Mouse (Mus musculus) lung, adult 10 weeks (tissue): ENCODE data around the gene Rps5. TPM values are rescaled to one million over a fixed set of nuclear protein-coding genes. Genes with fewer than 3 reads are reported as not detected.

Experiments used
- polyA plus RNA-seq: library from polyadenylated mRNA; stranded (reverse); fragments of 350-450 nt; fragmentation: Illumina TruSeq; extraction: RNeasy Lipid Tissue Mini Kit (QIAGEN cat#74804); gene quantifications from one replicate; pipeline ENCODE4 v1.2.3, GENCODE M21; 2014; ENCODE audit warnings: low read depth, low replicate concordance; ENCODE audit not compliant: insufficient read depth

The Rps5 gene
- 1,656 TPM for polyA plus RNA-seq

DNA sequence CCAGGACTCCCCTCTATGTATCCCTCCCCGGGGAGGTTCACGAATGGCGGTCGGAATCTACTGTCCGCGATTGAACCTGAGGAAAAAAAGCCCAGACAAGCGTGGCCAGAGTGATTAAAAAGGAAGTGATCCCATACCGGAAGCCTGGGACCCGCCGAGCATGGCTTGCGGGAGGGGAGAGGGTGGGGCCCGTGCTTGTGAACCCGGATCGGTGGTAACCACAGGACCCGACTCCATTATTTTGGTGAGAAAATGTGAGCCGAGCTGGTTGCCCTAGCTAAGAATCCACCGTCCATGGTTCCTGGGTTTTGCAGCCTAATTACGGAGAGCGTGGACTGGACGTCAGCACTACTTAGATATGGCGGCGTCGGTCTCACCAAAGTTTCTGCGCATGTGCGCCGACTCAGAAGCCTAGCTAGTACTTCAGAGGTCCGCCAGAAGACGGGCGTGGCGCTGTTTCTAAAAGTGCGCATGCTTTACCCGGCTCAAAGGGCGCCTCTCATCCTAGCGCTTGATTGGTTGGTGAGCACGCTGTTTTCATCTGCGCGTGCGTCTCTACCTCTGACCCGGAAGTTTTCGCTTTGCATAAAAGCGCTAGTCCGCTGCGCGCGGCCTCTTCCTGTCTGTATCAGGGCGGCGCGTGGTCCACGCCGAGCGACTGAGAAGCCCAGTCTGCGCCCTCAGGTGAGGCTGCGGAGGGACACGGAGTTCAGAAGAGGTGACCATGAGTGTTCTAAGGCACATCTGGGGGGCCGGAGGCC lies at the start of gene Rps5:
TSS of gene Rps5 (plus strand) at position 586 of the 761 bp plus-strand sequence.

GRCm38 (mm10) chr7:12880911-12881660 lies 41.0 kb upstream of the Rps5 start, which contains the start of gene Zfp128:
Gene Zfp128, plus strand, starts transcription at chr7:12881177.

DNA sequence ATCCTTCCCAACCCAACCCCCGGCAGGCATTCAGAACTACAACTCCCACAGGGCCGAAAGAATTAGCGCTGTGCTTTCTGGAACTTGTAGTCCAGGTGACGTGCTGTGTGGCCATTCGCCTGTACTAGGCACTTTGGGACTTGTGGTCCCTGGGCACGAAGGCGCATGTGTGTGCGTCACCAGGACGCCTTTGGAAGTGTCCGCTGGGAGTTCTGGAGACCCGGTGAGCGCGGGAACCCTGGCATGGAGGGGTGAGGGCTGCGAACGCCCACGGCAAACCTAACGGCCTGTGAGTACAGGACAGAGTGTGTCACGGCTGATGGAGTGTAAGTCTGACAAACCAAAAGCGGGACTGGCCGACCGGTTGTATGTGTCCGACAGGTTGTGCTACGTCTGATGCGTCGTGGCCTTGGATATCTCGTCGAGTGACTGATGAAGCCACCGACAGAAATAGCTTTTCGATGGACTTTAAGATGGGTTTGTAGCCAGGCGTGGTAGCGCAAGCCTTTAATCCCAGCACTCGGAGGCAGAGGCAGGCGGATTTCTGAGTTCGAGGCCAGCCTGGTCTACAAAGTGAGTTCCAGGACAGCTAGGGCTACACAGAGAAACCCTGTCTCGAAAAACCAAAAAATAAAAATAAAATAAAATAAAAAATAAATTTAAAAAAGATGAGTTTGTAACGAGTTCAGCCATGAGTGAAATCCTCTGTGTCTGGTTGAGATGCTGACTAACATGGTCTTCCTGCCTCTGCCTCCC lies 24.3 kb upstream of the Rps5 start, which contains the start of gene Zscan22:
TSS of gene Zscan22 (plus strand) at position 161 of the 756 bp plus-strand sequence.

GRCm38 (mm10) chr7:12927191-12927680 lies 5.1 kb downstream of the Rps5 start, which contains the start of gene Rnf225:
Gene Rnf225, plus strand, starts transcription at chr7:12927416.

DNA sequence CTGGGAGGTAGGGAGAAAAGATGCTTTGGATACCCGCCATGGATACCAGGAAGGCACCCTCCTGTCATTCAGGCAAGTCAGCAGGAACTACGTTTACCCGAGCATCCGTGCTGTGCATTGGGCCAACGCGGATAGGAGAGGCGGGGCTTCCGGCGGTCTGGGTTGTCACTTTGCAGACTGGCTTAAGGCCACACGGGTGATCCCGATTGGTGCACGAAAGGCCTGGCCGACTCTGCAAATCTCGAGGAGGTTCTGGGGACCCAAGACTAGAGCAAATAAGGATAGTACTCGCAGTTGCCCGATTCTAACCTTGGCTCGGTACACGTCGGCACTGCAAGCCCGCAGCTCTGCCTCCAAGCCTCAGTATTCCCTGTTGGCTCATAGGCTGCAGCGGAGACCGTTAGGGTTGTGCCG lies 43.6 kb downstream of the Rps5 start, which contains the start of gene Zfp324:
TSS of gene Zfp324 (plus strand) at position 161 of the 414 bp plus-strand sequence.

Other genes starting within 250 kb of the Rps5 start
- gene Vmn2r55, start 237.3 kb upstream of the Rps5 start, polyA plus RNA-seq: not detected
- gene Vmn2r56, start 187.3 kb upstream of the Rps5 start, polyA plus RNA-seq: not detected
- 0.95 TPM for gene Zscan18, start 118.7 kb upstream of the Rps5 start, polyA plus RNA-seq
- gene Zfp329, start 103.4 kb upstream of the Rps5 start, polyA plus RNA-seq: 3.1 TPM
- gene Zfp110, start 87.5 kb upstream of the Rps5 start, polyA plus RNA-seq: 15.9 TPM
- 1.5 TPM for gene Zfp128, start 41.1 kb upstream of the Rps5 start, polyA plus RNA-seq
- 4.5 TPM for gene Zscan22, start 24.5 kb upstream of the Rps5 start, polyA plus RNA-seq
- 0.42 TPM for gene Rnf225, start 5.1 kb downstream of the Rps5 start, polyA plus RNA-seq
- 3.4 TPM for gene Zfp324, start 43.5 kb downstream of the Rps5 start, polyA plus RNA-seq
- 2.4 TPM for gene Zfp446, start 55.6 kb downstream of the Rps5 start, polyA plus RNA-seq
- gene Slc27a5, start 75.9 kb downstream of the Rps5 start, polyA plus RNA-seq: 0.10 TPM
- gene Trim28, start 76.8 kb downstream of the Rps5 start, polyA plus RNA-seq: 98.9 TPM
- 8.1 TPM for gene Zbtb45, start 87.7 kb downstream of the Rps5 start, polyA plus RNA-seq
- gene Chmp2a, start 112.5 kb downstream of the Rps5 start, polyA plus RNA-seq: 264 TPM
- gene Ube2m, start 116.0 kb downstream of the Rps5 start, polyA plus RNA-seq: 97.8 TPM
- gene Mzf1, start 132.5 kb downstream of the Rps5 start, polyA plus RNA-seq: 0.27 TPM
- not detected for gene Vmn1r85, start 172.9 kb downstream of the Rps5 start, polyA plus RNA-seq
- not detected for gene Vmn1r86, start 197.6 kb downstream of the Rps5 start, polyA plus RNA-seq
- gene Vmn1r87, start 217.9 kb downstream of the Rps5 start, polyA plus RNA-seq: not detected
- gene Vmn1r88, start 237.3 kb downstream of the Rps5 start, polyA plus RNA-seq: not detected